Mouse (Mus musculus) central nervous system, embryonic 11.5 days (tissue): ENCODE data around the gene Ddx49. TPM values are rescaled to one million over a fixed set of nuclear protein-coding genes. Genes with fewer than 3 reads are reported as not detected.

ENCODE experiments used
- polyA plus RNA-seq: library from polyadenylated mRNA; depleted of rRNA; stranded (reverse); fragments of >200 nt; gene quantifications from 2 replicates; pipeline ENCODE4 v1.2.3, GENCODE M21; 2012; rRNA removed

Gene Ddx49
- polyA plus RNA-seq: 54.6 and 70.9 TPM in 2 replicates

GRCm38 (mm10) chr8:70302358-70302890 lies at the start of gene Ddx49, which contains the start of gene Cope:
Gene Ddx49 (minus strand): TSS chr8:70302489.
Gene Cope (plus strand): TSS chr8:70302518.

GRCm38 (mm10) chr8:70329124-70329834 lies 27.0 kb upstream of the Ddx49 start, which contains the start of gene Gdf1:
Gene Gdf1 (plus strand): TSS chr8:70329817.

GRCm38 (mm10) chr8:70315624-70316510 lies 13.6 kb upstream of the Ddx49 start, which contains the start of gene Cers1:
Gene Cers1 (plus strand): TSS chr8:70315775.

GRCm38 (mm10) chr8:70282603-70283135 lies 19.6 kb downstream of the Ddx49 start, which contains the start of gene Homer3:
Gene Homer3 (plus strand): TSS chr8:70282827.

Other genes starting within 250 kb of the Ddx49 start
- 4.4 and 5.1 TPM in 2 replicates for gene Tm6sf2, start 229.6 kb downstream of the Ddx49 start, polyA plus RNA-seq
- 0.08 and 0.17 TPM in 2 replicates for gene Hapln4, start 219.0 kb downstream of the Ddx49 start, polyA plus RNA-seq
- gene Ncan, start 181.6 kb downstream of the Ddx49 start, polyA plus RNA-seq: 24.0 and 32.7 TPM in 2 replicates
- gene Nr2c2ap, start 171.2 kb downstream of the Ddx49 start, polyA plus RNA-seq: 14.4 and 18.8 TPM in 2 replicates
- 21.7 and 26.6 TPM in 2 replicates for gene Rfxank, start 163.3 kb downstream of the Ddx49 start, polyA plus RNA-seq
- 48.8 and 80.2 TPM in 2 replicates for gene Borcs8, start 163.0 kb downstream of the Ddx49 start, polyA plus RNA-seq
- 0.25 and 0.31 TPM in 2 replicates for gene Mef2b, start 162.8 kb downstream of the Ddx49 start, polyA plus RNA-seq
- gene Tmem161a, start 130.1 kb downstream of the Ddx49 start, polyA plus RNA-seq: 80.2 and 80.4 TPM in 2 replicates
- 8.8 and 12.3 TPM in 2 replicates for gene Slc25a42, start 90.2 kb downstream of the Ddx49 start, polyA plus RNA-seq
- gene Sugp2, start 68.3 kb downstream of the Ddx49 start, polyA plus RNA-seq: 79.3 and 93.7 TPM in 2 replicates
- gene Armc6, start 68.0 kb downstream of the Ddx49 start, polyA plus RNA-seq: 34.0 and 35.4 TPM in 2 replicates
- gene Homer3, start 19.7 kb downstream of the Ddx49 start, polyA plus RNA-seq: 117 and 118 TPM in 2 replicates
- 214 and 227 TPM in 2 replicates for gene Cope, start within 50 bp of the Ddx49 start, polyA plus RNA-seq
- 6.7 and 8.8 TPM in 2 replicates for gene Cers1, start 13.3 kb upstream of the Ddx49 start, polyA plus RNA-seq
- 3.1 and 7.7 TPM in 2 replicates for gene Gdf1, start 27.3 kb upstream of the Ddx49 start, polyA plus RNA-seq
- 39.3 and 42.0 TPM in 2 replicates for gene Upf1, start 50.8 kb upstream of the Ddx49 start, polyA plus RNA-seq
- gene Comp, start 71.1 kb upstream of the Ddx49 start, polyA plus RNA-seq: 0.28 and 0.31 TPM in 2 replicates
- 17.0 and 25.5 TPM in 2 replicates for gene Crtc1, start 137.1 kb upstream of the Ddx49 start, polyA plus RNA-seq
- gene Klhl26, start 174.5 kb upstream of the Ddx49 start, polyA plus RNA-seq: 21.7 and 29.7 TPM in 2 replicates
- 6.5 and 11.6 TPM in 2 replicates for gene Tmem59l, start 184.9 kb upstream of the Ddx49 start, polyA plus RNA-seq
- 1.8 and 19.1 TPM in 2 replicates for gene Crlf1, start 190.7 kb upstream of the Ddx49 start, polyA plus RNA-seq
- 128 and 152 TPM in 2 replicates for gene Rex1bd, start 204.3 kb upstream of the Ddx49 start, polyA plus RNA-seq
- gene Uba52, start 208.3 kb upstream of the Ddx49 start, polyA plus RNA-seq: 1,236 and 2,029 TPM in 2 replicates
- 333 and 368 TPM in 2 replicates for gene Fkbp8, start 225.2 kb upstream of the Ddx49 start, polyA plus RNA-seq
- 45.2 and 45.4 TPM in 2 replicates for gene Kxd1, start 225.5 kb upstream of the Ddx49 start, polyA plus RNA-seq
- gene Ell, start 237.0 kb upstream of the Ddx49 start, polyA plus RNA-seq: 18.0 and 24.2 TPM in 2 replicates